Mouse (Mus musculus): ENCODE results near the gene Zfp451.

Zfp451 gene

GRCm38 (mm10) chr1:33712026-33712425 is 102.4 kb downstream of the Zfp451 start:
- DNase-seq, result no peak

Measured in kidney, postnatal 25 days (tissue).